Mouse (Mus musculus): ENCODE measurements around the gene Tcaf2. TPM values are rescaled to one million over a fixed set of nuclear protein-coding genes. Genes with fewer than 3 reads are reported as not detected.

Gene Tcaf2
- total and polyA plus RNA-seq, 2 experiments: 0.18 to 0.65 TPM

- DNase-seq (ENCODE audit: extremely low read depth, low read depth, low spot score): peak; percentile 9
- H3K4me1 ChIP-seq (ENCODE audit: control insufficient read depth, insufficient read depth, low read length): no peaks in the 10 kb centered on the region
- H3K27ac ChIP-seq (replicated peaks; ENCODE audit: insufficient read depth, low read depth, low read length): no peak overlapping the region
- H3K4me3 ChIP-seq (ENCODE audit: insufficient read depth, low read depth, low read length): no peak overlapping the region
- no peaks in the 10 kb centered on the region for H3K79me2 ChIP-seq (ENCODE audit: control insufficient read depth, insufficient read depth, low read length)
- no peaks in the 10 kb centered on the region for H3K36me3 ChIP-seq (ENCODE audit: control insufficient read depth, insufficient read depth, low read length)
- WGBS: 0% methylated on average over 7 of the region's 7 CpGs
- H3K27me3 ChIP-seq (ENCODE audit: control insufficient read depth, insufficient read depth, low read length): no peaks in the 10 kb centered on the region
- TF ChIP-seq CTCF (IDR thresholded peaks at IDR 0.05; ENCODE audit: low read depth, low read length) (peak; percentile 74), POLR2A (IDR thresholded peaks at IDR 0.05; ENCODE audit: extremely low read depth, insufficient read depth, low read length) (no peak)
- no peak overlapping the region for H3K9ac ChIP-seq (ENCODE audit: low read depth, low read length)
Measured at GRCm38 (mm10) chr6:42583488-42583872, 61.6 kb downstream of the Tcaf2 start.

DNA sequence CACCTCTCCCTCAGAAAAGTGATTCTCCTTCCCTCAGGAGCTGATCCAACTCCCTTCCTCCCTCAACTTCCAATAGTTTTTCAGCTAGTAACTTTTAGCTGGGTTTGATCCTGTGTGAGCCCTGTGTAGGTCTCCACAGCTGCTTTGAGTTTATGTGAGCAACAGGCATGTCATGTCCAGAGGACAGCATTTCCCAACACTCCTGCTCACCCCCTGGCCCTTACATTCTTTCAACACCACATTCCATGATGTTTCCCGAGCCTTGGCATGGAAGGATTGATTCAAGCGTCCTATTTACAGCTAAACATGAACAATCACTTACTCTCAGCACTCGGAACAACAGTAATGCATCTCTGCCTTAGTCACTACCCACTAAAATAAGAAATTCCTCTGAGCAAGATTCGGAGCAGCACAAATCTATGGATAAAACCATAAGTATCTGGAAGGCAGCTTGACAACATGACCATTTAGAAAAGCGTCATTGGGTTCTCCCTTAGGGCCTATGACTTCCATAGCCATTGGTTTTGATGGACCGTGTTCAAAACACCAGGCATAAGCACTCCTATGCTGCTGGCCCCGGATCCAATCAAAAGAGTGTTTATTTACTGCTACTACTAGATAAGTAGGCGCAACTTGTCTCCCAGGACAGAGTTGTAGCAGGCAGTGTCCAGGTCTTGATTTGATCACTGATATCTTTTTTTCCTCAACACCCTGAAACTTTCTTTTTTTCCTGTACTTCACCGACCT lies 62.1 kb downstream of the Tcaf2 start:
- no peaks in the 10 kb centered on the region for H3K27me3 ChIP-seq (ENCODE audit: control insufficient read depth, insufficient read depth, low read length)
- H3K27ac ChIP-seq (replicated peaks; ENCODE audit: insufficient read depth, low read depth, low read length): no peak overlapping the region
- no peaks in the 10 kb centered on the region for H3K79me2 ChIP-seq (ENCODE audit: control insufficient read depth, insufficient read depth, low read length)
- TF ChIP-seq CTCF (IDR thresholded peaks at IDR 0.05; ENCODE audit: low read depth, low read length) (no peak), POLR2A (IDR thresholded peaks at IDR 0.05; ENCODE audit: extremely low read depth, insufficient read depth, low read length) (no peak)
- no peak overlapping the region for H3K4me3 ChIP-seq (ENCODE audit: insufficient read depth, low read depth, low read length)
- H3K36me3 ChIP-seq (ENCODE audit: control insufficient read depth, insufficient read depth, low read length): no peaks in the 10 kb centered on the region
- no peak overlapping the region for H3K9ac ChIP-seq (ENCODE audit: low read depth, low read length)
- no peaks in the 10 kb centered on the region for H3K4me1 ChIP-seq (ENCODE audit: control insufficient read depth, insufficient read depth, low read length)
- DNase-seq (ENCODE audit: extremely low read depth, low read depth, low spot score): no peak
- WGBS: 48% methylated on average over 9 of the region's 9 CpGs

GRCm38 (mm10) chr6:42578678-42579077 lies 66.4 kb downstream of the Tcaf2 start:
- Histone ChIP-seq H3K4me1 (ENCODE audit: control insufficient read depth, insufficient read depth, low read length) (no peaks in the 10 kb centered on the region), H3K79me2 (ENCODE audit: control insufficient read depth, insufficient read depth, low read length) (no peaks in the 10 kb centered on the region), H3K27me3 (ENCODE audit: control insufficient read depth, insufficient read depth, low read length) (no peaks in the 10 kb centered on the region), H3K9ac (ENCODE audit: low read depth, low read length) (no peak overlapping the region), H3K36me3 (ENCODE audit: control insufficient read depth, insufficient read depth, low read length) (no peaks in the 10 kb centered on the region), H3K4me3 (ENCODE audit: insufficient read depth, low read depth, low read length) (no peak overlapping the region), H3K27ac (replicated peaks; ENCODE audit: insufficient read depth, low read depth, low read length) (no peak overlapping the region)
- TF ChIP-seq CTCF (IDR thresholded peaks at IDR 0.05; ENCODE audit: low read depth, low read length) (no peak), POLR2A (IDR thresholded peaks at IDR 0.05; ENCODE audit: extremely low read depth, insufficient read depth, low read length) (no peak)
- WGBS: 70% methylated on average over 4 of the region's 4 CpGs
- no peak for DNase-seq (ENCODE audit: extremely low read depth, low read depth, low spot score)

- DNase-seq (ENCODE audit: extremely low read depth, low read depth, low spot score): no peak
- TF ChIP-seq CTCF (IDR thresholded peaks at IDR 0.05; ENCODE audit: low read depth, low read length): no peak
- Histone ChIP-seq H3K9ac (ENCODE audit: low read depth, low read length) (no peak overlapping the region), H3K4me1 (ENCODE audit: control insufficient read depth, insufficient read depth, low read length) (no peaks in the 10 kb centered on the region), H3K27me3 (ENCODE audit: control insufficient read depth, insufficient read depth, low read length) (no peaks in the 10 kb centered on the region), H3K27ac (replicated peaks; ENCODE audit: insufficient read depth, low read depth, low read length) (no peak overlapping the region), H3K79me2 (ENCODE audit: control insufficient read depth, insufficient read depth, low read length) (no peaks in the 10 kb centered on the region), H3K36me3 (ENCODE audit: control insufficient read depth, insufficient read depth, low read length) (no peaks in the 10 kb centered on the region), H3K4me3 (ENCODE audit: insufficient read depth, low read depth, low read length) (no peak overlapping the region)
- 87% methylated on average over 2 of the region's 2 CpGs for whole genome bisulfite sequencing
Measured at GRCm38 (mm10) chr6:42577433-42577832, 67.6 kb downstream of the Tcaf2 start.

Other genes with a start within 250 kb of the Tcaf2 start
- gene Tas2r143, start 245.0 kb downstream of the Tcaf2 start, total RNA-seq (2014; rRNA removed): 0.27 and 0.83 TPM in 2 replicates
- 0.13 and 0.17 TPM in 2 replicates for gene Tas2r143, start 245.0 kb downstream of the Tcaf2 start, polyA plus RNA-seq (2012; rRNA removed)
- 0.27 and 0.28 TPM in 2 replicates for gene Tas2r135, start 239.8 kb downstream of the Tcaf2 start, total RNA-seq (2014; rRNA removed)
- not detected in 2 replicates for gene Tas2r135, start 239.8 kb downstream of the Tcaf2 start, polyA plus RNA-seq (2012; rRNA removed)
- 0.20 and 0.28 TPM in 2 replicates for gene Tas2r126, start 210.7 kb downstream of the Tcaf2 start, total RNA-seq (2014; rRNA removed)
- gene Tas2r126, start 210.7 kb downstream of the Tcaf2 start, polyA plus RNA-seq (2012; rRNA removed): not detected in 2 replicates
- not detected in 2 replicates for gene Olfr458, start 180.1 kb downstream of the Tcaf2 start, total RNA-seq (2014; rRNA removed)
- not detected in 2 replicates for gene Olfr458, start 180.1 kb downstream of the Tcaf2 start, polyA plus RNA-seq (2012; rRNA removed)
- gene Olfr457, start 168.9 kb downstream of the Tcaf2 start, total RNA-seq (2014; rRNA removed): not detected in 2 replicates
- gene Olfr457, start 168.9 kb downstream of the Tcaf2 start, polyA plus RNA-seq (2012; rRNA removed): not detected in 2 replicates
- gene Olfr456, start 158.0 kb downstream of the Tcaf2 start, total RNA-seq (2014; rRNA removed): not detected in 2 replicates
- not detected in 2 replicates for gene Olfr456, start 158.0 kb downstream of the Tcaf2 start, polyA plus RNA-seq (2012; rRNA removed)
- gene Olfr455, start 97.7 kb downstream of the Tcaf2 start, total RNA-seq (2014; rRNA removed): not detected in 2 replicates
- not detected in 2 replicates for gene Olfr455, start 97.7 kb downstream of the Tcaf2 start, polyA plus RNA-seq (2012; rRNA removed)
- not detected in 2 replicates for gene Tcaf3, start 47.6 kb downstream of the Tcaf2 start, total RNA-seq (2014; rRNA removed)
- gene Tcaf3, start 47.6 kb downstream of the Tcaf2 start, polyA plus RNA-seq (2012; rRNA removed): not detected in 2 replicates
- 2.5 and 3.2 TPM in 2 replicates for gene Tcaf1, start 64.8 kb upstream of the Tcaf2 start, total RNA-seq (2014; rRNA removed)
- gene Tcaf1, start 64.8 kb upstream of the Tcaf2 start, polyA plus RNA-seq (2012; rRNA removed): 1.2 and 1.6 TPM in 2 replicates
- not detected in 2 replicates for gene Olfr453, start 94.1 kb upstream of the Tcaf2 start, total RNA-seq (2014; rRNA removed)
- not detected in 2 replicates for gene Olfr453, start 94.1 kb upstream of the Tcaf2 start, polyA plus RNA-seq (2012; rRNA removed)
- not detected in 2 replicates for gene Olfr38, start 111.2 kb upstream of the Tcaf2 start, total RNA-seq (2014; rRNA removed)
- not detected in 2 replicates for gene Olfr38, start 111.2 kb upstream of the Tcaf2 start, polyA plus RNA-seq (2012; rRNA removed)
- not detected in 2 replicates for gene Olfr452, start 139.8 kb upstream of the Tcaf2 start, total RNA-seq (2014; rRNA removed)
- gene Olfr452, start 139.8 kb upstream of the Tcaf2 start, polyA plus RNA-seq (2012; rRNA removed): not detected in 2 replicates
- gene Olfr450, start 166.7 kb upstream of the Tcaf2 start, total RNA-seq (2014; rRNA removed): not detected in 2 replicates
- not detected in 2 replicates for gene Olfr450, start 166.7 kb upstream of the Tcaf2 start, polyA plus RNA-seq (2012; rRNA removed)
- gene Olfr449, start 189.1 kb upstream of the Tcaf2 start, total RNA-seq (2014; rRNA removed): not detected in 2 replicates
- gene Olfr449, start 189.1 kb upstream of the Tcaf2 start, polyA plus RNA-seq (2012; rRNA removed): not detected in 2 replicates
- gene Olfr448, start 245.2 kb upstream of the Tcaf2 start, total RNA-seq (2014; rRNA removed): not detected in 2 replicates
- not detected in 2 replicates for gene Olfr448, start 245.2 kb upstream of the Tcaf2 start, polyA plus RNA-seq (2012; rRNA removed)

Data from liver, adult 2 months (tissue).